Mouse (Mus musculus) MEL (cell line): ENCODE data around the gene Ikzf2. TPM values are rescaled to one million over a fixed set of nuclear protein-coding genes. Genes with fewer than 3 reads are reported as not detected.

Experiments
- DNase-seq: peaks from one replicate; pipeline ENCODE4 v3.0.0; 2011; ENCODE audit warnings: low read depth, low spot score
- H3K27ac ChIP-seq: 2 replicates; pipeline ENCODE4 v1.5.1; 2012; ENCODE audit warnings: low read depth, mild to moderate bottlenecking, control low read depth, low read length, moderate library complexity; ENCODE audit not compliant: control insufficient read depth
- H3K27me3 ChIP-seq, 2 experiments: fragments of 150-350 bp in 1 of 2; sonication (generic) in 1 of 2; 2 replicates each; pipeline ENCODE4 v1.6.1; 2012; ENCODE audit warnings: low read length in 2 of 2, mild to moderate bottlenecking in 2 of 2, improper control_type of control experiment in 1 of 2, moderate library complexity in 1 of 2; ENCODE audit not compliant: insufficient read depth in 2 of 2, control insufficient read depth in 1 of 2
- H3K36me3 ChIP-seq, 2 experiments: 2 replicates each; pipeline ENCODE4 v1.6.1; 2012 to 2014; ENCODE audit warnings: low read length in 2 of 2, improper control_type of control experiment in 1 of 2, inconsistent platforms in 1 of 2, mild to moderate bottlenecking in 1 of 2; ENCODE audit not compliant: insufficient read depth in 2 of 2, control insufficient read depth in 1 of 2
- H3K4me1 ChIP-seq, 2 experiments: fragments of 150-350 bp in 1 of 2; sonication (generic) in 1 of 2; 2 replicates each; pipeline ENCODE4 v1.6.1; 2012; ENCODE audit warnings: low read length in 2 of 2, improper control_type of control experiment in 1 of 2, mild to moderate bottlenecking in 1 of 2; ENCODE audit not compliant: insufficient read depth in 2 of 2, control insufficient read depth in 1 of 2
- H3K4me3 ChIP-seq, 2 experiments: fragments of 150-350 bp in 1 of 2; sonication (generic) in 1 of 2; 2 replicates each; pipeline ENCODE4 v1.5.1; 2012; ENCODE audit warnings: low read depth in 2 of 2, low read length in 2 of 2, mild to moderate bottlenecking in 2 of 2, moderate library complexity in 2 of 2, control low read depth in 1 of 2, improper control_type of control experiment in 1 of 2; ENCODE audit not compliant: control insufficient read depth in 1 of 2, insufficient read depth in 1 of 2
- H3K79me2 ChIP-seq: 2 replicates; pipeline ENCODE4 v1.6.1; 2012; ENCODE audit warnings: mild to moderate bottlenecking, low read length, moderate library complexity; ENCODE audit not compliant: control insufficient read depth, poor library complexity, insufficient read depth
- H3K9ac ChIP-seq: 2 replicates; pipeline ENCODE4 v1.6.1; 2012; ENCODE audit warnings: low read depth, mild to moderate bottlenecking, control low read depth, low read length, moderate library complexity; ENCODE audit not compliant: control insufficient read depth, poor library complexity, severe bottlenecking
- H3K9me3 ChIP-seq: fragments of 150-350 bp; sonication (generic); replicated peaks from 2 replicates; pipeline ENCODE4 v1.6.1; 2012; ENCODE audit warnings: mild to moderate bottlenecking, low read length, improper control_type of control experiment, moderate library complexity; ENCODE audit not compliant: insufficient read depth
- BHLHE40 ChIP-seq: IDR thresholded peaks from 2 replicates; pipeline ENCODE4 v1.6.1; 2012; ENCODE audit warnings: low read depth, mild to moderate bottlenecking, inconsistent platforms, low read length, improper control_type of control experiment, borderline replicate concordance
- CHD1 ChIP-seq: IDR thresholded peaks from 2 replicates; pipeline ENCODE4 v1.6.1; 2012; ENCODE audit warnings: low read depth, mild to moderate bottlenecking, inconsistent platforms, low read length, improper control_type of control experiment
- CHD2 ChIP-seq: IDR thresholded peaks from 2 replicates; pipeline ENCODE4 v1.6.1; 2011; ENCODE audit warnings: low read length, improper control_type of control experiment
- CTCF ChIP-seq, 3 experiments: IDR thresholded peaks in 2 of 3; conservative IDR thresholded peaks in 1 of 3; 2 replicates each; pipeline ENCODE4 v1.5.1; 2011 to 2012; ENCODE audit warnings: low read length in 3 of 3, low read depth in 2 of 3, mild to moderate bottlenecking in 2 of 3, improper control_type of control experiment in 1 of 3, inconsistent platforms in 1 of 3, mixed read lengths in 1 of 3, moderate library complexity in 1 of 3; ENCODE audit not compliant: control insufficient read depth in 1 of 3, insufficient read depth in 1 of 3, poor library complexity in 1 of 3, severe bottlenecking in 1 of 3
- EP300 ChIP-seq, 2 experiments: IDR thresholded peaks; 2 replicates each; pipeline ENCODE4 v1.6.1; 2011; ENCODE audit warnings: improper control_type of control experiment in 2 of 2, low read length in 2 of 2, low read depth in 1 of 2, mild to moderate bottlenecking in 1 of 2
- ETS1 ChIP-seq: IDR thresholded peaks from 2 replicates; pipeline ENCODE4 v1.6.1; 2012; ENCODE audit warnings: low read depth, mild to moderate bottlenecking, inconsistent platforms, low read length, improper control_type of control experiment, moderate library complexity
- GATA1 ChIP-seq: IDR thresholded peaks from 2 replicates; pipeline ENCODE4 v1.6.1; 2011; ENCODE audit warnings: low read depth, low read length, improper control_type of control experiment
- MAX ChIP-seq: IDR thresholded peaks from 2 replicates; pipeline ENCODE4 v1.6.1; 2011; ENCODE audit warnings: low read length, improper control_type of control experiment
- MAZ ChIP-seq: IDR thresholded peaks from 2 replicates; pipeline ENCODE4 v1.6.1; 2012; ENCODE audit warnings: low read depth, mild to moderate bottlenecking, inconsistent platforms, low read length, improper control_type of control experiment
- POLR2A ChIP-seq, 2 experiments: IDR thresholded peaks; 2 replicates each; pipeline ENCODE4 v1.6.1; 2011 to 2012; ENCODE audit warnings: low read length in 2 of 2, mild to moderate bottlenecking in 2 of 2, control low read depth in 1 of 2, improper control_type of control experiment in 1 of 2, low read depth in 1 of 2, moderate library complexity in 1 of 2; ENCODE audit not compliant: control insufficient read depth in 1 of 2, insufficient read depth in 1 of 2, poor library complexity in 1 of 2
- POLR2AphosphoS2 ChIP-seq: IDR thresholded peaks from 2 replicates; pipeline ENCODE4 v1.6.1; 2011; ENCODE audit warnings: low read length, improper control_type of control experiment
- RAD21 ChIP-seq: IDR thresholded peaks from 2 replicates; pipeline ENCODE4 v1.6.1; 2011; ENCODE audit warnings: mild to moderate bottlenecking, low read depth, low read length, improper control_type of control experiment
- RCOR1 ChIP-seq: IDR thresholded peaks from 2 replicates; pipeline ENCODE4 v1.6.1; 2012; ENCODE audit warnings: low read depth, mild to moderate bottlenecking, inconsistent platforms, low read length, improper control_type of control experiment
- SIN3A ChIP-seq: IDR thresholded peaks from 2 replicates; pipeline ENCODE4 v1.6.1; 2012; ENCODE audit warnings: low read length, improper control_type of control experiment, inconsistent platforms
- TAL1 ChIP-seq: IDR thresholded peaks from 2 replicates; pipeline ENCODE4 v1.6.1; 2012; ENCODE audit warnings: mild to moderate bottlenecking, inconsistent platforms, low read length, moderate library complexity, mixed read lengths
- TCF12 ChIP-seq: IDR thresholded peaks from 2 replicates; pipeline ENCODE4 v1.6.1; 2014; ENCODE audit warnings: low read depth, mild to moderate bottlenecking, inconsistent platforms, low read length, improper control_type of control experiment, moderate library complexity
- UBTF ChIP-seq: IDR thresholded peaks from 2 replicates; pipeline ENCODE4 v1.6.1; 2012; ENCODE audit warnings: low read depth, mild to moderate bottlenecking, inconsistent platforms, low read length, improper control_type of control experiment, moderate library complexity, borderline replicate concordance; ENCODE audit not compliant: insufficient read depth
- USF1 ChIP-seq: IDR thresholded peaks from 2 replicates; pipeline ENCODE4 v1.6.1; 2014; ENCODE audit warnings: low read depth, mild to moderate bottlenecking, inconsistent platforms, low read length, improper control_type of control experiment, moderate library complexity
- ZC3H11A ChIP-seq: IDR thresholded peaks from 2 replicates; pipeline ENCODE4 v1.6.1; 2012; ENCODE audit warnings: low read depth, mild to moderate bottlenecking, inconsistent platforms, low read length, improper control_type of control experiment
- ZMIZ1 ChIP-seq: IDR thresholded peaks from 2 replicates; pipeline ENCODE4 v1.6.1; 2012; ENCODE audit warnings: low read depth, mild to moderate bottlenecking, inconsistent platforms, low read length, improper control_type of control experiment, moderate library complexity
- ZNF384 ChIP-seq: IDR thresholded peaks from 2 replicates; pipeline ENCODE4 v1.6.1; 2012; ENCODE audit warnings: low read depth, mild to moderate bottlenecking, inconsistent platforms, low read length, improper control_type of control experiment
- polyA plus RNA-seq, 2 experiments: library from polyadenylated mRNA; stranded (reverse) in 1 of 2; unstranded in 1 of 2; fragments of >175 nt in 1 of 2; fragments of >200 nt in 1 of 2; gene quantifications; 2 replicates each; pipeline versions ENCODE4 v1.2.1 to v1.2.4; 2012; ENCODE audit warnings: low replicate concordance in 2 of 2, low read depth in 1 of 2; ENCODE audit not compliant: insufficient read length in 2 of 2, insufficient read depth in 1 of 2, missing spikeins in 1 of 2
- total RNA-seq: library from RNA; depleted of rRNA; stranded (reverse); fragments of 300-350 nt; gene quantifications from 2 replicates; pipeline ENCODE4 v1.2.3, GENCODE M21; 2012

The Ikzf2 gene
- total and polyA plus RNA-seq, 3 experiments = 2.9 to 5.6 TPM; not detected in 1

- DNase-seq = peak; percentile 59
- Histone ChIP-seq H3K9ac (no peak overlapping the region), H3K79me2 (no peaks in the 10 kb centered on the region), H3K4me1 (peaks cover 6 to 17% of the 10 kb centered on the region in 2 experiments; a peak in 3 of 4 replicates), H3K36me3 (peaks cover 0 to 19% of the 10 kb centered on the region in 2 experiments; a peak in 2 of 4 replicates), H3K27ac (no peak overlapping the region), H3K27me3 (no peaks in the 10 kb centered on the region), H3K4me3 (no peak overlapping the region), H3K9me3 (no peaks in the 10 kb centered on the region)
- TF ChIP-seq ZNF384 (no peak), ETS1 (0 out of 2 replicates have a peak, but pooled peaks have one; percentile 46), CHD1 (no peak), RCOR1 (peak; percentile 82), MAZ (no peak), EP300 (IDR thresholded peaks at IDR 0.05; ENCODE audit: low read depth in 1 of 2, low read length in 2 of 2) (peak; percentile 72 to 79), TAL1 (peak; percentile 31; the same call in 1 of the 2 replicates), TCF12 (peak; percentile 58), GATA1 (peak; percentile 66)
These were observed 32.1 kb downstream of the Ikzf2 start for GRCm38 (mm10) chr1:69654955-69655354.

- Histone ChIP-seq H3K4me1 (peaks cover 6 to 20% of the 10 kb centered on the region in 2 experiments; a peak in 3 of 4 replicates), H3K9ac (no peak overlapping the region), H3K9me3 (no peaks in the 10 kb centered on the region), H3K27me3 (no peaks in the 10 kb centered on the region), H3K79me2 (no peaks in the 10 kb centered on the region), H3K27ac (no peak overlapping the region), H3K36me3 (peaks cover 0 to 19% of the 10 kb centered on the region in 2 experiments; a peak in 2 of 4 replicates), H3K4me3 (no peak overlapping the region)
- TF ChIP-seq UBTF (no peak), CTCF (IDR thresholded peaks at IDR 0.05 in 2 of 3, conservative IDR thresholded peaks at IDR 0.05 in 1 of 3; ENCODE audit: control insufficient read depth in 1 of 3, insufficient read depth in 1 of 3, low read depth in 2 of 3, low read length in 3 of 3, poor library complexity in 1 of 3, severe bottlenecking in 1 of 3) (no peak), USF1 (no peak), POLR2AphosphoS2 (no peak), POLR2A (IDR thresholded peaks at IDR 0.05; ENCODE audit: control insufficient read depth in 1 of 2, insufficient read depth in 1 of 2, low read depth in 1 of 2, low read length in 2 of 2, poor library complexity in 1 of 2) (no peak), ZC3H11A (no peak), BHLHE40 (no peak), GATA1 (no peak), ZMIZ1 (no peak), MAX (no peak), ZNF384 (no peak), RAD21 (no peak), CHD2 (no peak), SIN3A (no peak), CHD1 (no peak)
- DNase-seq = no peak
These were observed 33.6 kb downstream of the Ikzf2 start for GRCm38 (mm10) chr1:69653419-69653818.
